Mouse (Mus musculus) CD4-positive, CD25-positive, alpha-beta regulatory T cell (primary cell): Measurements from ENCODE around the gene Baiap2l2. TPM values are rescaled to one million over a fixed set of nuclear protein-coding genes. Genes with fewer than 3 reads are reported as not detected.

ENCODE experiments used
- polyA plus RNA-seq: library from polyadenylated mRNA; unstranded; fragments of 100-300 nt; shearing (Covaris generic); gene quantifications from one replicate; pipeline ENCODE4 v1.2.1, GENCODE M21; 2017

Gene Baiap2l2
- 2.0 TPM for polyA plus RNA-seq

GRCm38 (mm10) chr15:79285399-79285798, at the start of gene Baiap2l2:
Baiap2l2 (minus strand) TSS chr15:79285537.

DNA sequence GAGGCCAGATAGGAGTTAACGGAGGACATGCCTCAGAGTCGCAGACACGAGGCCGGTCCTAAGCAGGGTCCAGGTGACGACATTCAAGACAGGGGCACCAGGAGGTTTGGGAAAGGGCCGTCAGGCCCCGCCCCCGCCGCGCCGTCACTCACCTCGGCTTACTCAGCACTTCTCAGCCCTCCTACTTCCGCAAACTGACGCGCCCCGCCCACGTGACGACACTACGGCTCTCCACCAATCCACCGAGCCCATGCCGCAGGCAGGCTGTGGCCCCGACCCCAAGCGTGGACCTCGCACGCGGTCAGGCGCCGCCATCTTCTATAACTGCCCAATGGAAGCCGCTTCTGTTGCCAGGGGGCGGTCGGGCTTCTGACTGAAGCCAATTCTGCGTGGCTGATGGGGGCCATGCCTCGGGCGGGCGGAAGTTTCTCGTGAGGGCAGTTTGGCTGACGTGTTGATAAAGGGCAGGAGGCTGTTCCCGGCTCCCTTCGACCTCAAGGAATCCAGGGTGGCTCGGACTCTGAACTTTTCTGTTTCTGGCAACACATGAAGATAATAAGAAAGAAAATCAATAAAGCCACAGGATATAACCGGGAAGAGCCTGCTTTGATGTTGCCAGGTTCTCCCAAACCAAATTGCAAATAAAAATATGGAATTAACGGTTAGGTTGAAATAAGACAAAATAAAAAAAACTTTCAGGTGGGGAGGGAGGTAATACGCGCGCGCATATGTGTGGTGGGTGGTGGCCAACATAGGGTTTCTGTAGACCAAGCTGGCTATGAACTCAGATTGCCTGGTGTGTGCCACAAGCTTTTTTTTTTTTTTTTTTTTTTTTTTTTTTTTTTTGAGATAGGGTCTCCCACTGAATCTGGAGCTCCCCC, 43.0 kb upstream of the Baiap2l2 start, which contains the start of gene Pla2g6:
Gene Pla2g6, minus strand, starts transcription at position 333 of the 881 bp plus-strand sequence.

DNA sequence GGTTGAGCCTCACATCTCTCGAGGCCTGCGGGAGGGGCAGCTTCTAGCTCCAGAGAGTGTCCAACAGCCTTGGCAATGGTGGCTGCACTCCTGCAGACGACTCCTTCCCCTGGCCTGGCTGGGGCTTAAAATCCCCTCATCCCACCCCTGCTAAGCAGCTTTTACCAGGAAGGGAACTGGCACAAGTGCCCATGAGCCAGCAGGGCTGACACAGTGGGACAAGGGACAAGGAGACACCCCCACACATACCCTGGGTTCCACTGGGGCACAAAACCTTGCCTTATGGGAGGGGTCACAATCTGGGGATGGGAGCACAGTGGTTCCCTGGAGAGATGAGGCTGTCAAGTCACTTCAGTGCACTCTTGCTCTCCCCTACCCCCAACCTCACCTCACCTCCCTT, 30.7 kb downstream of the Baiap2l2 start, which contains the start of gene Slc16a8:
Gene Slc16a8, minus strand, starts transcription at position 101 of the 400 bp plus-strand sequence.

GRCm38 (mm10) chr15:79229058-79229821, 56.1 kb downstream of the Baiap2l2 start, which contains the start of the genes Pick1 and Gm49486:
Pick1 (plus strand) TSS chr15:79229173.
Gm49486 (plus strand) TSS chr15:79229391.

Other genes with a start within 250 kb of the Baiap2l2 start
- 1.2 TPM for gene Galr3, start 243.7 kb downstream of the Baiap2l2 start, polyA plus RNA-seq
- 59.7 TPM for gene Ankrd54, start 222.6 kb downstream of the Baiap2l2 start, polyA plus RNA-seq
- 155 TPM for gene Eif3l, start 210.4 kb downstream of the Baiap2l2 start, polyA plus RNA-seq
- gene Micall1, start 176.6 kb downstream of the Baiap2l2 start, polyA plus RNA-seq = 45.8 TPM
- gene Polr2f, start 144.5 kb downstream of the Baiap2l2 start, polyA plus RNA-seq = 141 TPM
- 1.8 TPM for gene 1700088E04Rik, start 144.3 kb downstream of the Baiap2l2 start, polyA plus RNA-seq
- gene Sox10, start 120.3 kb downstream of the Baiap2l2 start, polyA plus RNA-seq = not detected
- gene Pick1, start 56.4 kb downstream of the Baiap2l2 start, polyA plus RNA-seq = 35.0 TPM
- gene Gm49486, start 56.1 kb downstream of the Baiap2l2 start, polyA plus RNA-seq = not detected
- gene Slc16a8, start 30.8 kb downstream of the Baiap2l2 start, polyA plus RNA-seq = not detected
- 10.1 TPM for gene Pla2g6, start 42.9 kb upstream of the Baiap2l2 start, polyA plus RNA-seq
- 1.5 TPM for gene Maff, start 61.1 kb upstream of the Baiap2l2 start, polyA plus RNA-seq
- 53.7 TPM for gene Tmem184b, start 118.0 kb upstream of the Baiap2l2 start, polyA plus RNA-seq
- 23.9 TPM for gene Csnk1e, start 170.0 kb upstream of the Baiap2l2 start, polyA plus RNA-seq
- not detected for gene Kcnj4, start 219.7 kb upstream of the Baiap2l2 start, polyA plus RNA-seq
- gene Kdelr3, start 230.9 kb upstream of the Baiap2l2 start, polyA plus RNA-seq = 0.20 TPM